Mouse (Mus musculus): ENCODE measurements around the gene Tubb1.

Tubb1 gene

GRCm38 (mm10) chr2:174443046-174443445 is 7.4 kb upstream of the Tubb1 start:
- no peak for DNase-seq (ENCODE audit: low spot score in 2 of 2)

DNA sequence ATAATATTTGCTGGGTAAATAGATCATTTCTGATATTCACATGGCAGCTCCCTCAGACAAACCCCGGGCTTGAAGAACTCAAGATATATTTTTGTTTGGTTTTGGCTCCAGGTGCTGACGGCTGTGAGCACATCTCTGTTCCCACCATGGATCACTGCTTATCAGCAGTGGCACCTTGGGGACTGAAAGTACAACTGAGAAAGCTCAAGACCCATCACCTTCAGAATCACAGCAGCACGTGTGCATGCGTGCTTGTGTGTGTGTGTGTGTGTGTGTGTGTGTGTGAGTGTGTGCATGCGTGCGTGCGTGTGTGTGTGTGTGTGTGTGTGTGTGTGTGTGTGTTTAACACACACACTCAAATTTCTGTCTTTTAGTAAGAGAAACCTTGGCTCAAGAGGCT is 6.1 kb upstream of the Tubb1 start:
- no peak for DNase-seq (ENCODE audit: low spot score in 2 of 2)

DNA sequence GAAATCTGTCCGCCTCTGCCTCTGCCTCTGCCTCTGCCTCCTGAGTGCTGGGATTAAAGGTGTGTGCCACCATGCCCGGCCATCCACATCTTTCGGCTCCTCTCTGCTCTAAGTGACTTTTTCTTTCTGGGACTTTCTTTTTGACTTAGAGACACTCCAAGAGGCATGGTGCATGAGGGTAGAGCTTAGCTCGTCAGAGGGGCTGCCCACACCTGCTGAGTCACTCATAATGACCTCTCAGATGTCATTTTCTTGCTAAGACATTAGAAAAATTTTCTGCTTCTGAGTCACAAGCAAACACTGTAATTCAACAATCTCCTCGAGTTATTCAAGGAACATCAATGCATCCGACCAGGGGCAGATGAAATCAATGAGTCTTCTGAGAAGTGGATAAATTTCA is 5.5 kb upstream of the Tubb1 start:
- DNase-seq (ENCODE audit: low spot score in 2 of 2), result no peak

GRCm38 (mm10) chr2:174446492-174446891 is 4.0 kb upstream of the Tubb1 start:
- DNase-seq (ENCODE audit: low spot score in 2 of 2), result no peak

GRCm38 (mm10) chr2:174446905-174447304 is 3.6 kb upstream of the Tubb1 start:
- DNase-seq (ENCODE audit: low spot score in 2 of 2), result no peak

DNA sequence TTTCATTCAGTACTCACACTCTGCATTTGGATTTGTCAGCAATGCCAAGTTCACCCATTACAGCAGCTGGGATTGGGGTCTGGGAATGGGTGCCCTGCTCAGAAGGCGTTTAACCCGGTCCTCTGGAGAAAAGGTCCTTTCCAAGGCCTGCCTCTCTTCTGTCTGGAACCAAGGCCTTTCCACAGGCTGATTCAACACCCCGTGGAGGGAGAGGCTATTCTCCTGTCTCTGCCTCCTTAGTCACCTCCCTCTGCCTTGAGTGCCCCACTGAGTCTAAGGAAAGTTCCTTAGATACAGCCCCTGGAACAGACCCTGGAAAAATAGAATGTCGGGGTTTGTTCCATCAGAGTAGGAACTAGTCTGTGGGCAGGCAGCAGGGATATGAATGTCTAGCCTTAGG is 2.1 kb upstream of the Tubb1 start:
- no peak for DNase-seq (ENCODE audit: low spot score in 2 of 2)

DNA sequence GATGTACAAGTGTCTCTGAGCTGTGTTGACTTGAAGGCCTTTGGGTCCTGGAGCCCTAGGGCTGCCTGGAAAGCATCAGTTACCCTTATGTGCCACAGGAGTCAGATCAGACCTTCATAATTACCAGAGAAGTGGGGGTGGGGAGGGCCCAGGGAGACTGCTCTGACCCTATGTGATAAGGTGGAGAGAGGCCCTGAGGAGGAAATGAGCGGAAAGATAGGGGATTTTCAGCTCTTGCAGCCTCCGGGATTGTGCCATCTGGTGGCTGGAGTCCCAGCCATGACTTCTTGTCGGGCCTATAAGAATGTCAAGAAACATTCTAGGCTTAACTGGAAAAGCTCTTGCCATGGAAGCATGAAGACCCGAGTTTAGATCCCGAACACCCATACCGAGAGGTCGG is 3.2 kb downstream of the Tubb1 start:
- peak; percentile 41 to 53 for DNase-seq (ENCODE audit: low spot score in 2 of 2)

- no peak for DNase-seq (ENCODE audit: low spot score in 2 of 2)
Measured at GRCm38 (mm10) chr2:174459365-174459764, 8.9 kb downstream of the Tubb1 start.

DNA sequence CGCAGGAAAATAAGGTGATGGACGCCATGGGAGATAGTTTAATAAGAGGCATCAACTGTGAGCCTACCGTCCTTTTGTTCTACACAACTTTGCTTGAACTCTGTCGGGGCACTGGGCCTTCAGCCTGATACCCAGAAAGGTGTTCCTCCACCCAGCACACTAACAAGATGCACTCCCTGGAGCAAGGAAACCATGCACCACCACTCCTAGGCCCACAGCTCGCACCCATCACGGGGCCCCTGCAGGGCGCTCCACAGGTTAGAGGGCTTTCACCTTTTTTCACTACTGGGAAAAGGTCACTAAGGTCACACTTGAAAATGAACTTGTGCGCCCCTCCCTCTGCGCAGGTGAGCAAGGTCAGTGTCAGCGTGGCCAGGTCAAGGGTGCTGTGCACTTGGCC is 12.9 kb downstream of the Tubb1 start:
- no peak for DNase-seq (ENCODE audit: low spot score in 2 of 2)

DNA sequence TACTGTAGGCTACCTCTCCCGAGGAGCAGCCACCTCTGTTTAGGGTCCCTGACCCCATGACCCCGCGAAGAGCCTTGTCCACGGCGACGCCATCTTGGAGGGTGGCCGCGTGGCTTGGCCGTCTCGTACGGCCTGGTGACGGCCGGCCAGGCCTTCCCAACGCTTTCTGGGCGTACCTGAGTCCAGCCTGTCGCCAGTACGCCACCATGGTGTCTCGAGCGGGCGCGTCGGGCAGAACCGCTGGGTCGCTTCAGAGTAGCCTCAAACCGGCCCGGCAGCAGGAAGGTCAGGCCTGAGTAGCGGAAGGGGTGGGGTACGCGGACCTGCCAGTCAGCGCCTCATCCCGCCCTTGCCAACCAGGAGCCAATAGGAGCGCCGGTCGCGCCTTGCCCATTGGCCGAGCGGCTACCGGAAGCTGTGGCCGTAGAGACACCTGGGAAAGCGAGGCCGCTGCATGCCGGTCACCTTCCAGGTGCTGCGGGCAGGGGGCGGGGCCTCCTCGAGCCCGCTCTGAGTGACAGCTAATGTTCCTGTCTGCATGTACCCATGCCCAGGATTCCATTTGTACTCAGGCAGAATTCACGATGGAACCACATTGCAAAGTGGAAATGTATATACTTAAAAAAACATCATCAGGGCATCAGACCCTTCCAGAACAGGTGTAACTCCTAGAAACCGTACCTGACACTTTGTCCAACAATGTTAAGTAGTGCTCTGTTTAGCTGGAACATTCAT is 13.5 kb downstream of the Tubb1 start, which contains the start of gene Atp5e:
Gene Atp5e (minus strand): TSS at position 317 of the 735 bp plus-strand sequence.
- peak; percentile 89 to 93 for DNase-seq (ENCODE audit: low spot score in 2 of 2)

- DNase-seq (ENCODE audit: low spot score in 2 of 2), result no peak
Measured at GRCm38 (mm10) chr2:174470333-174470732, 19.8 kb downstream of the Tubb1 start.

GRCm38 (mm10) chr2:174470786-174471405 is 20.4 kb downstream of the Tubb1 start:
- no peak for DNase-seq (ENCODE audit: low spot score in 2 of 2)

DNA sequence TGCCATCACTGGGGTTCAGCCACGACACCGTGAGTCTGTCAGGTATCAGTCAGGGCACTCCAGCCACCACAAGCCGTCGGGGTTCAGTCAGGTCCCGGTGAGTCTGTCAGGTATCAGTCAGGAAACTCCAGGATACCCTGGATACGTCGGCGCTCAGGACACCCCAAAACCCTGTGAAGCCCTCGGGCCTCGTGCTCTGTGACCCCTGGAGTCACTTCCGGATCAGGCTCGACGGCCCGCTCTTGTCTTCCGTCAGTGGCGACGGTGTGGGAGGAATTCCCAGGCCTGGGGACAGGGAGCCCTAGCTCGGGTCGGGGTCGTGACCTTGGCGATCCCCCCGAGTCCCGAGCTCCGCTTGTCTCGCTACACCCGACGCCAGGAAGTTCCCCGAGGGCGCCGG is 21.9 kb downstream of the Tubb1 start:
- DNase-seq (ENCODE audit: low spot score in 2 of 2), result no peak

- peak; percentile 100 for DNase-seq (ENCODE audit: low spot score in 2 of 2)
Measured at GRCm38 (mm10) chr2:174472818-174473549, 22.5 kb downstream of the Tubb1 start, which contains the start of gene Prelid3b. Prelid3b (minus strand) TSS chr2:174473081.

GRCm38 (mm10) chr2:174473550-174473927 is 23.0 kb downstream of the Tubb1 start:
- DNase-seq (ENCODE audit: low spot score in 2 of 2), result no peak

DNA sequence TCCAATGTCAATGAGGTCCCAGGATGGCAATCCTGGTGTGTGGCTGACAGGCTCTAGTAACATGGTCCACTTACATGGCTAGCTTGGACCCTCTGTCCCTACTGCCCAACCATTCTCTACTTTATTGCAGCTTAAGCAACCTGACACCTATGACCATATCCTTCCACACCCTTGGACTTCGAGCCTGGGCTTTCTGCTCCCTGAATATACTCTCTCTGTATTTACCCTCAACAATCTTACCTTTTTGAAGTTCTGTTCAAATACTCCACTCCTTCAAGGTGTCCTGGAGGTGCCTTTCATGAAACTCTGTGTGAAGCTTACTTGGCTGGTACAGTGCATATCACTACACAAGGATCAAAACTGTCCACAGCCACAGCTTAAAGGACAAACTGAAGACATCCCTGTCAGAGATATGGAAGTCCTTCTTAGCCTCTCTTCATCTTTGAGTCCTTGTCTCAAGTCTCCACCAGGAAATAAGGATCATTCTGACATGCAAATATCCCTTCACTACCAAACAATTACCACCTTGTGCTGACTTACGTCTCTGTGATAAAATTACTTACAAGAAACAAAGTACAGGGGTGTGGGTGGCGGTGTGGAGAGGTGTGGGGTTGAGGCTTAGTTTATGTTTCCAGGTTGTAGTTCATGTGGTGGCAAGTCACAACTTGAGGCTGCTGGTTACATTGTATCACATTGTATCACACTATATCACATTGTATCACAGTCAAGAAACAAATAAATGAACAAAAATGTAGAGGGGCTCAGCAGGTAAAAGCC is 27.2 kb downstream of the Tubb1 start:
- DNase-seq (ENCODE audit: low spot score in 2 of 2), result no peak

- no peak for DNase-seq (ENCODE audit: low spot score in 2 of 2)
Measured at GRCm38 (mm10) chr2:174478746-174479145, 28.3 kb downstream of the Tubb1 start.

GRCm38 (mm10) chr2:174487005-174487404 is 36.5 kb downstream of the Tubb1 start:
- no peak for DNase-seq (ENCODE audit: low spot score in 2 of 2)

DNA sequence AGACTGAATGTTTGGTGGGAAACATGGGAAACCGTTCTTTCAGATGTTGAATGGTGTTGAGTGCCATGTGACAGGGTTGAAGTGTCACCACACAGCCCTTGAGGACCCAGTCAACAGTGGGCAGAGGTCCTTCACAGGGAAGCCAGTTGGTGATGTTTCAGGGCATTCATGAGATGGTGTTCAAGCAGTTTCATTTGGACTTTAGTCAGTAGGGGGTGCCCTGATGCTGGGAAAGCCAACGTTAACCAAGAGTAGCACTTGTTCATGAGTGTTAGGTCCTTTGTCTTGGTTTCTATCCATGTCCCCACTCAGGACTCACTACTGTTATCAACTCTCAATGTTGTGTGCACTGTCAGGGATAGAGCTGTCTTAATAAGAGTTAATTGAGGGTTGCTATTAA is 42.4 kb downstream of the Tubb1 start:
- peak in 1 of 2 experiments; percentile 24 for DNase-seq (ENCODE audit: low spot score in 2 of 2)

DNA sequence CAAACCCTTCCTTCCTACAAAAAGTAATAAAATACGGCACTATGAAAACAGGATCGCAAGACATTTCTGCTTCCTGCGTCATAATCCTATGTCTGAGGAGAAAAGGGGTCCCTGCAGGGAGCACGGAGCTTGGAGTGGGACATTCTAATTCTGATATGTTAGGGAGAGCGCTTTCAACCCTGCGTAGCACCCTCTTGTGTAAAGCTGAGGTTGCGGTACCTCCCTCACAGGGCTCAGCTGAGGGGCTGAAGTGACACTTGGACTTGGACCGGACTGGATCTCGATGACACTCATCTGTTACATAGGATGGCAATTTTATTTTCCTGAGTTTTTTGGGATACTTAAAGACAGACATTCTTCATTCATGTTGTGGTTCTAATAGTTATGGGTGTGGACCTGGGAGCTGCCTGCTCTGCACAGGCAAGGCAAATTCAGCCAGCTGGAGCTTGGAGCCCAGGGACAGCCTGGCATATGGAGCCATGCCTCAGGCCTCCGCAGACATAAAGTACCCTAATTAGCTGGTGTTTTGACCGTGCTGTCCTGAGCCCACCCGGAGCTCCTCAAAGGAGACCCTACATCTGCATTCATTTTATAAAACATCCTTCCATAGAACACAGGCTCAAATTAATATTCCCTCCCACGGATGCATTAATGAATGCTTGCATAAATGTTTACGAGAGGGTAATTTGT is 50.5 kb downstream of the Tubb1 start:
- no peak for DNase-seq (ENCODE audit: low spot score in 2 of 2)

DNA sequence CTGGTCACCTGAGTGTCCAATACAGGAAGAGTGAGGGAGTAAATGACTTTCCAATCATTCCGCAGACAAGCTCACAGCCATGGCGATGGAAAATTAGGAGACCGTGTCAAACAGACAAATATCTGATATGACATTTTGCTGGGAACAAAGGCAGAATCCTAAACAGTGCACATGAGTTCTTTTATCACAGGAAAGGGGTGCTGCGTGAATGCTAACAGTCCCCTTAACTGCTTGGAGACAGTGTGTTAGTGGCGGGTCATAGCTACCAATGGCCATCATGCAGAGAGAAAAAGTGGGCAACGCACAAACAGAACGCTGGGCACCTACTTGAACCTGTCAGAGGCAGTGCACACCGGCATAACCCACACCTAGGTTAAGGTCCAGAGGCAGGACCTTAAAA is 51.0 kb downstream of the Tubb1 start:
- DNase-seq (ENCODE audit: low spot score in 2 of 2), result no peak
